Mouse (Mus musculus) heart, postnatal 25 days (tissue): ENCODE data around the gene Tmeff1. TPM values are rescaled to one million over a fixed set of nuclear protein-coding genes. Genes with fewer than 3 reads are reported as not detected.

Experiments
- DNase-seq: peaks from one replicate; pipeline ENCODE4 v3.0.0; 2022; ENCODE audit warnings: low spot score
- intact Hi-C: fragments of 180-260 bp; cut with DNase I; formaldehyde crosslinking; loops from one replicate; pipeline ENCODE4 v1.15.1; 2025
- total RNA-seq, 2 experiments: library from RNA; stranded (reverse); gene quantifications; 2 replicates each; pipeline ENCODE4 v1.2.3; 2021

Gene Tmeff1
- total RNA-seq, 2 experiments from 2014 or later = 11.6 to 12.0 TPM

GRCm38 (mm10) chr4:48696706-48697105, 111.7 kb downstream of the Tmeff1 start:
- intact Hi-C loops = loop anchor here (10.0 kb wide), 1 partner anchor 628 kb away; no protein-coding TSS in a partner anchor

GRCm38 (mm10) chr4:48697302-48697701, 112.3 kb downstream of the Tmeff1 start:
- intact Hi-C loops = loop anchor here (10.0 kb wide), 1 partner anchor 627 kb away; no protein-coding TSS in a partner anchor
- no peak for DNase-seq

More at GRCm38 (mm10) chr4:48696706-48697105, 111.7 kb downstream of the Tmeff1 start:
- no peak for DNase-seq

Other genes with a start within 250 kb of the Tmeff1 start
- gene Tex10, start 111.7 kb upstream of the Tmeff1 start, total RNA-seq = 1 to 10 TPM; 7.6 to 8.2 TPM
- 10 to 100 TPM; 21.4 to 21.5 TPM for gene Msantd3, start 45.2 kb upstream of the Tmeff1 start, total RNA-seq
- gene Cavin4, start 78.3 kb downstream of the Tmeff1 start, total RNA-seq = 100 to 1,000 TPM; 105 to 112 TPM